Mouse (Mus musculus) midbrain, embryonic 14.5 days (tissue): ENCODE results near the gene Agfg2. TPM values are rescaled to one million over a fixed set of nuclear protein-coding genes. Genes with fewer than 3 reads are reported as not detected.

ENCODE experiments used
- ATAC-seq: fragments of 200-750 bp; cut with Nextera tagmentation; 2 replicates; pipeline ENCODE4 v1.8.0; 2017; ENCODE audit warnings: moderate number of reproducible peaks, moderate library complexity; ENCODE audit not compliant: low FRiP score, low TSS enrichment
- DNase-seq: peaks from one replicate; pipeline ENCODE4 v3.0.0-alpha.2; 2015
- H3K27ac ChIP-seq: fragments of 300-500 bp; sonication (generic); replicated peaks from 2 replicates; pipeline ENCODE4 v1.5.1; 2014; ENCODE audit warnings: mild to moderate bottlenecking, low read depth, low read length, moderate library complexity
- H3K27me3 ChIP-seq: fragments of 300-500 bp; sonication (generic); 2 replicates; pipeline ENCODE4 v1.6.1; 2014; ENCODE audit warnings: low read length, control low read depth, mixed read lengths; ENCODE audit not compliant: control insufficient read depth, insufficient read depth
- H3K36me3 ChIP-seq: fragments of 300-500 bp; sonication (generic); 2 replicates; pipeline ENCODE4 v1.6.1; 2014; ENCODE audit warnings: low read length, control low read depth; ENCODE audit not compliant: control insufficient read depth, insufficient read depth
- H3K4me1 ChIP-seq: fragments of 300-500 bp; sonication (generic); 2 replicates; pipeline ENCODE4 v1.6.1; 2014; ENCODE audit warnings: mild to moderate bottlenecking, antibody characterized with exemption, low read length, control low read depth; ENCODE audit not compliant: control insufficient read depth, insufficient read depth
- H3K4me2 ChIP-seq: fragments of 300-500 bp; sonication (generic); 2 replicates; pipeline ENCODE4 v1.6.1; 2014; ENCODE audit warnings: mild to moderate bottlenecking, low read length, moderate library complexity
- H3K4me3 ChIP-seq: fragments of 300-500 bp; sonication (generic); replicated peaks from 2 replicates; pipeline ENCODE4 v1.5.1; 2014; ENCODE audit warnings: low read depth, low read length
- H3K9ac ChIP-seq: fragments of 300-500 bp; sonication (generic); replicated peaks from 2 replicates; pipeline ENCODE4 v1.6.1; 2014; ENCODE audit warnings: mild to moderate bottlenecking, low read length, moderate library complexity
- H3K9me3 ChIP-seq: fragments of 300-500 bp; sonication (generic); 2 replicates; pipeline ENCODE4 v1.6.1; 2016; ENCODE audit warnings: low read length, control low read depth, mixed read lengths; ENCODE audit not compliant: control insufficient read depth
- WGBS: fragments of 180-500 bp; shearing (Covaris S2); extraction: QIAGEN DNeasy Blood & Tissue Kit; methylation state at CpG from one replicate; pipeline ENCODE4 v1.1.7; 2014; 5-methylcytosine and 5-hydroxymethylcytosine counted together
- polyA plus RNA-seq: library from polyadenylated mRNA; unstranded; fragments of >200 nt; fragmentation: Nextera tagmentation; extraction: Ambion mirVana; gene quantifications from 2 replicates; pipeline ENCODE4 v1.2.1, GENCODE M21; 2014

Gene Agfg2
- polyA plus RNA-seq, 1 experiment from 2014 or later, result 10.3 TPM

DNA sequence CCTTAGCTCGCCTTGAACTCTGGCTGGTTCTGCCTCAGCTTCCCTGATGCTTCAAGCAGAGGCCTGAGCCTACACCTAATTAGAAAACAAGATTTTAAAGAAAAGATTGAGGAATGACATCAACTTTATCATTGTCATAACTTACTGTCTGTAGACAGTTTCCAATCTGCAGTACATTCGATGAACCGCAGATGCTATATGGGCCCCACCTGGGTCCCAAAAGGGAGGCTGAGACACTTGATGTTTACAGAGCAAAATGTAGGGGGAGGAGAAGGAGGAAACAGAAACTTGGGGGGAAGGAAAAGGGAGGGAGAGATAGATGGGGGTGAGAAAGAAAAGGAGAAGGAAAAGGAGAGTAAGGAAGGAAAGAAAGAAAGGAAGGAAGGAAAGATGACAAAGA lies 5.4 kb upstream of the Agfg2 start:
- H3K9me3 ChIP-seq, result no peaks in the 10 kb centered on the region
- no peak overlapping the region for H3K27ac ChIP-seq
- H3K36me3 ChIP-seq, result no peaks in the 10 kb centered on the region
- H3K9ac ChIP-seq, result no peak overlapping the region
- WGBS, result 87% methylated on average over 3 of the region's 3 CpGs
- H3K4me3 ChIP-seq, result no peak overlapping the region
- DNase-seq (no peak), ATAC-seq (no peak)
- H3K27me3 ChIP-seq, result no peaks in the 10 kb centered on the region
- H3K4me2 ChIP-seq, result no peak overlapping the region
- no peaks in the 10 kb centered on the region for H3K4me1 ChIP-seq

DNA sequence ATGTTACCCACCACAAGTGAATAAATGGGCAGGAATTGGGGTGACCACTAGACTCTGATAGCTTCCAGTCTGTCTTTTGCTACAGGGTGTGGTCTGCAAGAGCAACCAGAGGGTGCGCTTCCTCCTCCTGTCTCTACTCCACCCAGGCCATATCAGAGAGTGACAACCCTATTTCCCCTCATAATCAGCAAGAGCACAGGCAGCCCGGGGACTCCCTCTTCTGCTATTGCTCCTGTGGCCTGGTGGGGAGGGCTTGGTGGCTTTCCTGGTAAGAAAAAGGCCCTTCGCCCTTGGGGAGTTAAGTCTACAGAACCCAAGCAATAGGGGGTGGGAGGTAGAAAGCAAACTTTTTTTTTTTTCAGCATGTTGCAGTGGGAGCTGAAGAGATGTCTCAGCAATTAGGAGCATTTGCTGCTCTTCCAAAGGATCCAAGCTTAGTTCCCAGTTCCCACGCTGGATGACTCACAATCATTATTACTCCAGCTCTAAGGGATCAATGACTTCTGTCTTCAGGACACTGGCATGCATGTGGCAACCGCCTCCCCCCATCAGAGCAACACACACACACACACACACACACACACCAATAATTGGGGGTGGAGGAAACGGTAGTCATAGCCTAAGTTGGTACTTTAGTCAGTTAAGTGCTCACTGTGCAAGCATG lies 1.7 kb upstream of the Agfg2 start:
- DNase-seq (no peak), ATAC-seq (no peak)
- Histone ChIP-seq H3K9ac (no peak overlapping the region), H3K4me2 (no peak overlapping the region), H3K4me3 (no peak overlapping the region), H3K27ac (no peak overlapping the region), H3K9me3 (no peaks in the 10 kb centered on the region), H3K4me1 (peaks cover 17% of the 10 kb centered on the region), H3K27me3 (no peaks in the 10 kb centered on the region), H3K36me3 (no peaks in the 10 kb centered on the region)
- 89% methylated on average over 6 of the region's 6 CpGs for WGBS

DNA sequence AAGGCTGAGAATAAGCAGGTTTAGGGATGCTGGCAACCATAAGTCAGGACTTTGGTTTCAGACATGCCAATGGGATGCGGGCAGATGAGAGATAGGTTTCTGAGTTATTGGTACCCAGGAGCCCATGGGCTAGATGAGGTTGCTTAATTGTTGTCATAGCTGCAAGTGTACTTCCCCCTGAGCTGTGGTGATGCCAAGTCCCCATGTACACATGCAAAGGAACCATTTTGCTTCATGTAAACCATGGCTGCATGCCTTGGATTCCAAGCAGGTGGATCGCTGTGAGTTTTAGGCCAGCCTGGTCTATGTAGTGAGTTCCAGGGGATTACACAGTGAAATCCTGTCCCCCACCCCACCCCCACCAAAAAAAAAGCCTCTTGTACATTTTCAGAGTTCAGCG lies 1.1 kb upstream of the Agfg2 start:
- no peaks in the 10 kb centered on the region for H3K36me3 ChIP-seq
- peaks cover 17% of the 10 kb centered on the region for H3K4me1 ChIP-seq
- no peak overlapping the region for H3K9ac ChIP-seq
- no peaks in the 10 kb centered on the region for H3K27me3 ChIP-seq
- no peak overlapping the region for H3K27ac ChIP-seq
- DNase-seq, result no peak
- H3K4me3 ChIP-seq, result no peak overlapping the region
- ATAC-seq, result no peak
- WGBS, result 96% methylated on average over 3 of the region's 3 CpGs
- H3K9me3 ChIP-seq, result no peaks in the 10 kb centered on the region
- no peak overlapping the region for H3K4me2 ChIP-seq

DNA sequence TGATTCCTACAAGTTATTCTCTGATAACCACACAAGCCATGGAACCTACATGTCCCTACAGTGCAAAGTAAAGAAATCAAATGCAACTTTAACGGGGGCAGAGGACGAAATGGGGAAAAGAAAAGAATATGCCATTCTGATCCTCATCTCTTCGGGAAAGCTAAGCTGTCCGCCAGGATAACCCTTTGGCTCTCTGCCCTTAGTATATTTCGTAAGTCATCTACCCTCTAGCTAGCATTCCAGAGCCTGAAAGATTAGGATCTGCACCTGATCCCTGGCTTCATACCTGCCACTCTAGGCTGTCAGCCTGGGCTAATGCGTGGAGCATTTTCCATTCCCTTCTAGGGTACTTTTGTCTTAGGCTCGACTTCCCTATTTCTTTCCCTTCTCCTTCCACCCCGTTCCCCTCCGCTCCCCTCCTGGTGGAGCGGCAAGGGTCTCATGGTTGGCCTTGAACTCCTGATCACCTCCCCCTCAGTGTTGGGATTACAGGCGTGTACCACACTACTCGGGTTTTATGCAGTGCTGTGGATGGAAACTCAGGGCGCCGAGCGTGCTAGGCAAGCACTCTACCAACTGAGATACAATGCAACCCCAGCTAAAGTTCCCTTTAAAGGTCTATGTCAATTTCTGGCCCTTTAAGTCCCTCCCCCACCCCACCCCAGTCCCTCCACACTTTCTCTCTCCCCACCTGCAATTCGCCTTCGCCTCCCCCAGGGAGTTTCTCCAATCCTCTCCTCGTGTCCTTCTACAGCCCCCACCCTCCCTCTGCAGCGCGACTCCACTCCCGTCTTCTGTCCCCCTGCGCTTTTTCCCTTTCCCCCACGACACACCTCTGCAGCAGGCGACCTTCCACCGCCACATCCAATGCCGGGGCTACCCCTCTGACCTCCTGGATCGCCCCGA lies 885 bp downstream of the Agfg2 start:
- DNase-seq, result peak; percentile 40
- H3K27me3 ChIP-seq, result no peaks in the 10 kb centered on the region
- H3K9ac ChIP-seq, result peak overlapping the region; percentile 62
- 10% methylated on average over 28 of the region's 28 CpGs for WGBS
- H3K36me3 ChIP-seq, result no peaks in the 10 kb centered on the region
- H3K4me3 ChIP-seq, result peak overlapping the region; percentile 72
- no peaks in the 10 kb centered on the region for H3K9me3 ChIP-seq
- peak; percentile 39 for ATAC-seq
- peak overlapping the region; percentile 74 for H3K27ac ChIP-seq
- peak overlapping the region; percentile 83 for H3K4me2 ChIP-seq
- peaks cover 17% of the 10 kb centered on the region for H3K4me1 ChIP-seq

DNA sequence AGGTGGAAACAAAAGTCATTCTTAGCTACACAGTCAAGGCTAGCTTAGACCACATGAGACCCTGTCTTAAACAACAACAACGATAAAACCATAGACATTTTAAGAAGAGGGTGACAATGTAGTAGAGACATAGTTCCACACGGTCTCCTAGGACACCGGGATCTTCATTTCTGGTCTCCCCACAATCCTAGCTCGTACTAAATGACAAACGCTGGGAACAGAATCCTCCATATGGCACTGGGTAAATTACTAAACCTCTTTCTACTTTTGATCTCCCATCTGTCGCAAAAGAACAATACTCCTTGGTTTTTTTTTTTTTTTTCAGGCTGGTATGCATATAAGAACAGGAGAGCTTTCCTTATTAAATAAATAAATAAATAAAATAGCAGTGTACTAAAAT lies 2.0 kb downstream of the Agfg2 start:
- no peaks in the 10 kb centered on the region for H3K36me3 ChIP-seq
- no peak for DNase-seq
- peaks cover 17% of the 10 kb centered on the region for H3K4me1 ChIP-seq
- H3K9ac ChIP-seq, result no peak overlapping the region; the same call in 1 of the 2 replicates
- no peak for ATAC-seq
- no peak overlapping the region for H3K4me3 ChIP-seq
- no peaks in the 10 kb centered on the region for H3K9me3 ChIP-seq
- no peaks in the 10 kb centered on the region for H3K27me3 ChIP-seq
- peak overlapping the region; percentile 83; the same call in 1 of the 2 replicates for H3K4me2 ChIP-seq
- H3K27ac ChIP-seq, result no peak overlapping the region
- 63% methylated on average over 6 of the region's 6 CpGs for WGBS

DNA sequence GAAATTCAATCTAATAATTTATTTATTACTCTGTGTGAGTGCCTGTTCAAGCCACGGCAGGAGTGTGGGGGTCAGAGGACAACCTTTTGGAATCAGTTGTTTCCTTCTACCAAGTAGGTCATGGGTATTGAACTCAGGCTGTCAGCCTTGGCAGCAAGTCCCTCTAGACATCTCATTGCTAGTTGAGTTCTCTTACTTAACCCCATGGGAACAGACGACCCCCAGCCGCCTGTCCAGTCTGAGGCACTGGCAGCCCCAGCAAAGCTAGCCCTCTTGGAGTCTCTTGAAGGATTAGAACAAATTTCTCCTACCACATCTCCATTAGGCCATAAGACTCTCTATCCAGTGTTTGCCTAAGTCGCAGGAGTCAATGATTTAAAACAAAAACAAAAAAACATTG lies 4.8 kb downstream of the Agfg2 start:
- no peaks in the 10 kb centered on the region for H3K9me3 ChIP-seq
- H3K36me3 ChIP-seq, result no peaks in the 10 kb centered on the region
- ATAC-seq, result no peak
- H3K9ac ChIP-seq, result no peak overlapping the region
- no peak overlapping the region for H3K27ac ChIP-seq
- no peak overlapping the region for H3K4me2 ChIP-seq
- no peaks in the 10 kb centered on the region for H3K27me3 ChIP-seq
- DNase-seq, result no peak
- H3K4me1 ChIP-seq, result peaks cover 17% of the 10 kb centered on the region
- WGBS, result 90% methylated on average over 4 of the region's 4 CpGs
- H3K4me3 ChIP-seq, result no peak overlapping the region

DNA sequence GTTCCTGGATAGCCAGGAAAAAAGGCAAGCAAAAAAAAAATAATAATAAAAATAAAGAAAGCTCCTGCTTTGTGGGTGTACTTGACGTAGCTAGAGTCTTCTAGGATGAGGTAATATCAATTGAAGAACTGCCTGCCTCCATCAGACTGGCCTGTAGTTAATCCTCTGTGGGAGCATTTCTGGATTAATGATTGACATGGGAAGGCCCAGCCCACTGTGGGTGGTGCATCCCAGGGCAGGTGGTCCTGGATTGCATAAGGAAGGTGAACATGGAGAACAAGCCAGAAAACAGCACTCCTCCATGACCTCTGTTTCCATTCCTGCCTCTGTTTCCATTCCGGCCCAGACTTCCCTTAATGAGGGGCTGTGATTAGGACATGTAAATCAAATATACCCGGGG lies 5.8 kb downstream of the Agfg2 start:
- Histone ChIP-seq H3K4me3 (no peak overlapping the region), H3K9ac (no peak overlapping the region), H3K4me1 (peaks cover 16% of the 10 kb centered on the region), H3K27me3 (no peaks in the 10 kb centered on the region), H3K36me3 (no peaks in the 10 kb centered on the region), H3K27ac (no peak overlapping the region), H3K9me3 (no peaks in the 10 kb centered on the region), H3K4me2 (no peak overlapping the region)
- no peak for DNase-seq
- no peak for ATAC-seq
- WGBS, result 83% methylated on average over 3 of the region's 3 CpGs

DNA sequence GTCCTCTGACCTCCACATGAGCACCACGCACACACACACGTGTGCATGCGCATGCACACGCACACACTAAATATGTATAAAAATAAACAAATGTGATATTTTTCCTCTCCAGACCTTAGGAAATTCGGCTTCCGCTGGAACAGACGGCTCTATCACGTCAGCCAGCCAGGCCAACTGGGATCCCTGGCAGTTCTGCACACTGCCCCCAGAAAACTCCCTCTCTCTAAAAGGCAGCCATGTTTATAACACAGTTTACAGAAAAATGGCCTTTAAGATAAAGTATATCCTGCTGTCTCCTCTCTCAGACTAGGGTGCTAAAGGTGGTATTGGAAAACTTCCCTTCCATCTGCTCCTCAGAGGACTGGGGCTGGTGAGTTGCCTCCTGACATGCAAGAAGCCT lies 6.7 kb downstream of the Agfg2 start:
- DNase-seq, result no peak
- H3K36me3 ChIP-seq, result no peaks in the 10 kb centered on the region
- H3K4me3 ChIP-seq, result no peak overlapping the region
- H3K4me2 ChIP-seq, result no peak overlapping the region
- no peak overlapping the region for H3K27ac ChIP-seq
- 96% methylated on average over 8 of the region's 8 CpGs for WGBS
- ATAC-seq, result no peak
- peaks cover 7% of the 10 kb centered on the region for H3K4me1 ChIP-seq
- no peak overlapping the region for H3K9ac ChIP-seq
- no peaks in the 10 kb centered on the region for H3K27me3 ChIP-seq
- no peaks in the 10 kb centered on the region for H3K9me3 ChIP-seq

DNA sequence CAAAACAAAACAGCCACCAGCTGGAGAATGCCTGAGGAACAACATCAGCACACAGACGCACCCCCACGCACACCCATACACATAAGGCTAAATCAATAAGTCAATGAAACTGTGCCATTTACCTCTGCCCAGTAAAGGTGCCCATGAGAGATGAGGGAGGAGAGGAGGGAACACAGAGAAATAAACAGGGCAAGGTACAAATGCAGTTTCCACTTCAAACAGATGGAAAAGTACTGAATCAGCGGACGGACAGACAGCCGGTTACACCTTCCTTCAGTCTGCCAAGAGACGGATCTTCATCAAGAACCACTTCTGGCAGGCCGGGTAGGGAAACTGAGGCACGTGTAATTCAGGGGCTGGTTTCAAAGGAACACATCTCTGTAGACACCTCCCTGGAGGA lies 9.7 kb downstream of the Agfg2 start:
- no peaks in the 10 kb centered on the region for H3K36me3 ChIP-seq
- H3K4me1 ChIP-seq, result no peaks in the 10 kb centered on the region
- H3K27me3 ChIP-seq, result no peaks in the 10 kb centered on the region
- 95% methylated on average over 8 of the region's 8 CpGs for WGBS
- H3K9ac ChIP-seq, result no peak overlapping the region
- H3K27ac ChIP-seq, result no peak overlapping the region
- no peak overlapping the region for H3K4me2 ChIP-seq
- ATAC-seq, result no peak
- H3K4me3 ChIP-seq, result no peak overlapping the region
- DNase-seq, result no peak
- H3K9me3 ChIP-seq, result no peaks in the 10 kb centered on the region
